Mouse (Mus musculus) leukemia stem cell, adult 10-12 weeks (primary cell): ENCODE data around the gene Fbxo45. TPM values are rescaled to one million over a fixed set of nuclear protein-coding genes. Genes with fewer than 3 reads are reported as not detected.

ENCODE experiments used
- polyA plus RNA-seq: library from polyadenylated mRNA; stranded (reverse); fragments of >175 nt; gene quantifications from 2 replicates; pipeline ENCODE4 v1.2.3, GENCODE M21; 2012; ENCODE audit warnings: low replicate concordance

The Fbxo45 gene
- polyA plus RNA-seq = 3.5 and 4.8 TPM in 2 replicates

DNA sequence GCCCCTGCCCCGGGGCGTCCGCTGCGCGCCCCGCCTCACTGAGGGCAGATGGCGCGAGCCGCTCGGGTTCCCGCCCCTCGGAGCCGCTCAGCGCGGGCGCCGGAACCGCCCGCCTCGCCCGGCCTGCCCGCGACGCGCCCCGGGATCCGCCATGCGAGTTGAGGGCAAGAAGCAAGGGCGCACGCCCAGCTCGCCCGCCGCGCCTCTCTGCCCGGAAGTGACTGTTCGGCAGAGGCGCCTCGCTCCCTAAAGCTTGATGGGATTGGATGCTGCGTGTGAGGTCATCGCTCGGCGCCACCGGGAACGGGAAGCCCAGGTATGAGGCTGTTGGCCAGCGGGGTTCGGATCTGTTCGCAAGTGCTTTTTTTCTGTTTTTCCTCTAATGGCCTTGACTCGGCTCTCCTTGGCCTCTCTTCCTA, at the start of gene Fbxo45, which contains the start of gene Wdr53:
Fbxo45 (minus strand) TSS at position 207 of the 419 bp plus-strand sequence.
Wdr53 (plus strand) TSS at position 276 of the 419 bp plus-strand sequence.

DNA sequence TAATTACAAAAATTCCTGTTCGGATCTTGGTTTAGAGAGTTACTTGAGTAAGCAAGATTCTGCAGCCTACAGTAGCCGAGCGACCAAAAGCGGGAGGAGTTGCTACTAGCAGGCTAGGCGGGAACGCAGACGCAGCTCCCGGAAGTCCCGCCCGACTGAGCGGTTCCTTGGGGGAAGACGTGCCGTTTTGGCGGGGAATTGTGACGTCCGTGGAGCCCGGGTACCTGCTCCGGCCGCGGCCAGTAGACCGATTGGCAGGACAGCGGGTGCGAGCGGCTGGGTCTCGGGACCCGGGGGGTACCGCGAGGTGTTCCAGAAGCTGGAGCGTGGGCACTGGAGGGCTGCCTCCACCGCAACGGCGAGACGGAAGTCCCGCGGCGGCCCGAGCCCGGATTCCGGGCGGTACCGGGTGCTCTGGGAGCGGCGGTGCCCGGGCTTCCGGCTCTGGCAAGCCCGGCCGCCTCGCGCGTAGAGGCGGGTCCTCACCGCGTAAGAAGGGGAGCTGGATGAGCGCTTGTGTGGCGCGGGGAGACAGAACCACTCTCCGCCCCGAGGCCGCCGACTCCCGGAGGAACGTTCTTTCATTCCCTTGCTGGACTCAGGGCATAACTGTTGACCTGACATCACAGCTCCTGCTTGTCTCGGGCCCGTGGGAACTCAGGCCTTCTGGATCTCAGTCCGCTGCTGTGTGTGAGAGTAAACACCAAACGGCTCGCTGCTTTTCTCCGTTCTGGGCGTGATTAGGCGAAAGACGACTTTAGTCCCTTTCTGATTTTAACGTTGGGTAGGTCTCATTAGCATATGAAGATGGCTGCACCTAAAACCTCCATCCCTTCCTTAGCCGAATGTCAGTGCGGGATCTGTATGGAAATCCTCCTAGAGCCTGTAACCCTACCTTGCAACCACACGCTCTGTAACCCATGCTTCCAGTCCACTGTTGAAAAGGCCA, 30.6 kb upstream of the Fbxo45 start, which contains the start of gene Rnf168:
Rnf168 (plus strand) TSS at position 152 of the 949 bp plus-strand sequence.

DNA sequence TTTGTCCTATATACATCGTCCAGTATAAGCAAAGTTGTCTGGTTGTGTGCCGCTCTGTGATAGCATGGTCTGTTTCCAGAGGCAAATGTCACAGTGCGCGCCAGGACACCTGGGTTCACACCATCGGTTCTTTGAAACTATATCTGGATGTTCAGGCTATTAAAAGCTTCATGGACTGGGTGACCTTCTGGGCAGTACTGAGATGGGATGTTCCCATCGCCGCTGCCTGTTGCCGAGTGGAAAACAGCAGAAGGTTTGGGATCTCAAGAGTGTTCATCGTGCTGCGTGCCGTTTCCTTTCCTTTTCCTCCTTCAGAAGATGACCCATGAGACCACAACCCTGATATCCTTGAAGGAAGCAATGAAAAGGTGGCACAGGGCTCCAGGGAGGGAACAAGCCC, 24.3 kb upstream of the Fbxo45 start, which contains the start of gene Smco1:
Smco1 (plus strand) TSS at position 178 of the 400 bp plus-strand sequence.

Other genes with a start within 250 kb of the Fbxo45 start
- gene Senp5, start 243.9 kb downstream of the Fbxo45 start, polyA plus RNA-seq = 1.3 and 1.6 TPM in 2 replicates
- 48.6 and 50.2 TPM in 2 replicates for gene Pak2, start 167.8 kb downstream of the Fbxo45 start, polyA plus RNA-seq
- 32.2 and 33.9 TPM in 2 replicates for gene Pigx, start 147.4 kb downstream of the Fbxo45 start, polyA plus RNA-seq
- 4.2 and 4.8 TPM in 2 replicates for gene Cep19, start 147.4 kb downstream of the Fbxo45 start, polyA plus RNA-seq
- gene Nrros, start 81.6 kb downstream of the Fbxo45 start, polyA plus RNA-seq = 81.8 and 118 TPM in 2 replicates
- not detected in 2 replicates for gene Bex6, start 67.3 kb downstream of the Fbxo45 start, polyA plus RNA-seq
- 5.9 TPM in 2 replicates for gene Wdr53, start 69 bp upstream of the Fbxo45 start, polyA plus RNA-seq
- gene Smco1, start 24.3 kb upstream of the Fbxo45 start, polyA plus RNA-seq = not detected in 2 replicates
- 8.2 and 12.7 TPM in 2 replicates for gene Rnf168, start 30.3 kb upstream of the Fbxo45 start, polyA plus RNA-seq
- gene Ubxn7, start 85.1 kb upstream of the Fbxo45 start, polyA plus RNA-seq = 1.1 and 2.5 TPM in 2 replicates
- gene Tm4sf19, start 153.3 kb upstream of the Fbxo45 start, polyA plus RNA-seq = not detected in 2 replicates
- gene Tctex1d2, start 172.5 kb upstream of the Fbxo45 start, polyA plus RNA-seq = 2.0 TPM in 1 of 2 replicates, not detected in the other
- gene Pcyt1a, start 183.8 kb upstream of the Fbxo45 start, polyA plus RNA-seq = 18.9 and 107 TPM in 2 replicates
- 0.51 TPM in 1 of 2 replicates, not detected in the other for gene Slc51a, start 240.7 kb upstream of the Fbxo45 start, polyA plus RNA-seq
- not detected in 2 replicates for gene Zdhhc19, start 249.1 kb upstream of the Fbxo45 start, polyA plus RNA-seq